8 mouse cellular contexts compared by ENCODE assay signal in the genomic region with DNA sequence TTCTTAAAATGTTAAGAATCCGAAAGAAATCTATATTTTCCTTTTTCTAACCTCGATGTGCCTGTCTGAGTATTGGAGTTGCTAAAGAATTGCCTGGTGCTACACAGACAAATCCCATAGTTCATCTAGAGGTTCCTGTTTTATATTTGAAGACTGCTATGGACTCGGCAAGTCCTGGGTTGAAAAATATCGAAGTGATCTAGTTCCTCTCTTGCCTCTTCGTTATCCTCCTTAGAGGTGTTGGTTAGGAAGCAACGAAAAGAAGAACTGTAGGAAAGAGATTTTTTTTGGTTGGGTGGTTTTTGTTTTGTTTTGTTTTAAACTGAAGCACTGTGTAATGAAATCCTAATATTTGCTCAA. TPM values are rescaled to one million over a fixed set of nuclear protein-coding genes. Genes with fewer than 3 reads are reported as not detected.
DNase-seq lines count a peak whose midpoint lies in the region; ATAC-seq and TF ChIP-seq lines count a peak whose summit lies in the region.

No protein-coding gene starts in this region.

- TF ChIP-seq CTCF in E14TG2a.4 (conservative IDR thresholded peaks at IDR 0.05; ENCODE audit: low read length): no peak
- no peak for TF ChIP-seq CTCF in liver, embryonic 14.5 days (IDR thresholded peaks at IDR 0.05; ENCODE audit: low read depth)

- 15% methylated on average over 6 of the region's 6 CpGs for WGBS in forebrain, embryonic 15.5 days
- 9% methylated on average over 6 of the region's 6 CpGs for WGBS in liver, embryonic 14.5 days (ENCODE audit: insufficient replicate concordance)

- DNase-seq in 416B (ENCODE audit: low read depth): peak; percentile 40
- no peak for DNase-seq in liver, embryonic 14.5 days (ENCODE audit: low read depth in 3 of 3, low spot score in 3 of 3)
- no peak for DNase-seq in cerebellum, postnatal 10 days
- DNase-seq in cerebellum, postnatal 4 days (ENCODE audit: low spot score in 2 of 2): no peak
- no peak for DNase-seq in lung, postnatal 4 days

- peaks cover 20% of the 10 kb centered on the region for H3K4me1 ChIP-seq in E14TG2a.4 (replicated peaks; ENCODE audit: low read depth, low read length)
- peaks cover 19% of the 10 kb centered on the region for H3K4me1 ChIP-seq in forebrain, embryonic 15.5 days
- no peaks in the 10 kb centered on the region for H3K4me1 ChIP-seq in liver, embryonic 14.5 days (replicated peaks; ENCODE audit: control insufficient read depth in 2 of 2, insufficient read depth in 2 of 2, low read length in 1 of 2)

- H3K9ac ChIP-seq in forebrain, embryonic 15.5 days (replicated peaks): peak overlapping the region; percentile 75
- H3K9ac ChIP-seq in liver, embryonic 14.5 days (replicated peaks): 0 out of 2 replicates have a peak overlapping the region, but pooled peaks have one; percentile 10

- peaks cover 14% of the 10 kb centered on the region; the same call in 1 of the 2 replicates for H3K27me3 ChIP-seq in E14TG2a.4 (ENCODE audit: insufficient read depth, low read length)
- H3K27me3 ChIP-seq in forebrain, embryonic 15.5 days: no peaks in the 10 kb centered on the region
- H3K27me3 ChIP-seq in liver, embryonic 14.5 days (ENCODE audit: control insufficient read depth, insufficient read depth, low read length): peaks cover 29% of the 10 kb centered on the region

- H3K27ac ChIP-seq in forebrain, embryonic 15.5 days (replicated peaks): peak overlapping the region; percentile 93; the same call in 1 of the 2 replicates
- no peak overlapping the region for H3K27ac ChIP-seq in liver, embryonic 14.5 days

- H3K9me3 ChIP-seq in E14TG2a.4 (ENCODE audit: low read length): no peaks in the 10 kb centered on the region
- no peaks in the 10 kb centered on the region for H3K9me3 ChIP-seq in forebrain, embryonic 15.5 days
- no peaks in the 10 kb centered on the region for H3K9me3 ChIP-seq in liver, embryonic 14.5 days (ENCODE audit: control insufficient read depth, low read length)

- no peak for TF ChIP-seq EP300 in liver, embryonic 14.5 days (IDR thresholded peaks at IDR 0.05; ENCODE audit: low read depth)

- H3K36me3 ChIP-seq in E14TG2a.4 (ENCODE audit: insufficient read depth, low read length): peaks cover 7% of the 10 kb centered on the region
- peaks cover 5% of the 10 kb centered on the region for H3K36me3 ChIP-seq in forebrain, embryonic 15.5 days
- no peaks in the 10 kb centered on the region for H3K36me3 ChIP-seq in liver, embryonic 14.5 days (replicated peaks; ENCODE audit: control insufficient read depth, insufficient read depth, low read depth)

- peak overlapping the region; percentile 61 for H3K4me2 ChIP-seq in forebrain, embryonic 15.5 days (replicated peaks)
- H3K4me2 ChIP-seq in liver, embryonic 14.5 days (ENCODE audit: low read depth): peak overlapping the region; percentile 64

- no peak for ATAC-seq in forebrain, embryonic 15.5 days (replicated peaks)
- ATAC-seq in liver, embryonic 14.5 days (ENCODE audit: insufficient read depth): no peak
- no peak for ATAC-seq in megakaryocyte-erythroid progenitor cell, adult 5-6 weeks (replicated peaks; ENCODE audit: low FRiP score, low TSS enrichment, poor library complexity, severe bottlenecking)

- H3K4me3 ChIP-seq in E14TG2a.4 (replicated peaks; ENCODE audit: low read length): peak overlapping the region; percentile 89
- H3K4me3 ChIP-seq in forebrain, embryonic 15.5 days: peak overlapping the region; percentile 99
- peak overlapping the region in 1 of 2 experiments; percentile 55; a peak in 2 of 4 replicates for H3K4me3 ChIP-seq in liver, embryonic 14.5 days (ENCODE audit: insufficient read depth in 1 of 2, low read depth in 2 of 2, low read length in 2 of 2)

RNA-seq across cellular contexts. Expression of a gene that starts 1.5 kb away (rescaled TPM):
- polyA plus RNA-seq in forebrain, embryonic 15.5 days (2015; fragmentation: Nextera tagmentation; extraction: Ambion mirVana): 33.4 and 35.4 TPM in 2 replicates
- 3.6 and 5.8 TPM in 2 replicates for polyA plus RNA-seq in liver, embryonic 14.5 days (2012; rRNA removed)
- polyA plus RNA-seq in liver, embryonic 14.5 days (2014; fragmentation: Nextera tagmentation; extraction: Ambion mirVana): 7.5 and 7.8 TPM in 2 replicates
- total RNA-seq in megakaryocyte-erythroid progenitor cell, adult 5-6 weeks (2014; fragmentation: Nextera tagmentation): 29.5 and 34.0 TPM in 2 replicates
- total RNA-seq in megakaryocyte-erythroid progenitor cell, adult 5-6 weeks (2017): 48.2 and 98.0 TPM in 2 replicates

RNA-seq across cellular contexts. Expression of a gene that starts 40.4 kb away (rescaled TPM):
- polyA plus RNA-seq in forebrain, embryonic 15.5 days (2015; fragmentation: Nextera tagmentation; extraction: Ambion mirVana): 0.10 and 0.15 TPM in 2 replicates
- polyA plus RNA-seq in liver, embryonic 14.5 days (2012; rRNA removed): not detected in 2 replicates
- polyA plus RNA-seq in liver, embryonic 14.5 days (2014; fragmentation: Nextera tagmentation; extraction: Ambion mirVana): not detected in 2 replicates
- total RNA-seq in megakaryocyte-erythroid progenitor cell, adult 5-6 weeks (2014; fragmentation: Nextera tagmentation): not detected in 2 replicates
- total RNA-seq in megakaryocyte-erythroid progenitor cell, adult 5-6 weeks (2017): not detected in 2 replicates

RNA-seq across cellular contexts. Expression of a gene that starts 53.0 kb away (rescaled TPM):
- 32.5 and 33.1 TPM in 2 replicates for polyA plus RNA-seq in forebrain, embryonic 15.5 days (2015; fragmentation: Nextera tagmentation; extraction: Ambion mirVana)
- polyA plus RNA-seq in liver, embryonic 14.5 days (2012; rRNA removed): 10.7 and 11.9 TPM in 2 replicates
- polyA plus RNA-seq in liver, embryonic 14.5 days (2014; fragmentation: Nextera tagmentation; extraction: Ambion mirVana): 14.7 and 16.7 TPM in 2 replicates
- 22.9 and 24.2 TPM in 2 replicates for total RNA-seq in megakaryocyte-erythroid progenitor cell, adult 5-6 weeks (2014; fragmentation: Nextera tagmentation)
- 11.3 and 15.1 TPM in 2 replicates for total RNA-seq in megakaryocyte-erythroid progenitor cell, adult 5-6 weeks (2017)
